Mouse (Mus musculus): Measurements from ENCODE around the gene Cd300lf. TPM values are rescaled to one million over a fixed set of nuclear protein-coding genes. Genes with fewer than 3 reads are reported as not detected.

The Cd300lf gene
- under 1 TPM in 1 of 2 experiments, not detected in 1; 0.28 TPM for total RNA-seq (2021)

GRCm38 (mm10) chr11:115133800-115134199, at the start of gene Cd300lf:
Gene Cd300lf, minus strand, starts transcription at chr11:115133992.
- intact Hi-C loops (cut with DNase I): no loop called here
- no peak for DNase-seq (ENCODE audit: low spot score)

- intact Hi-C loops (cut with DNase I): loop anchor here (5.0 kb wide), 1 partner anchor 100 kb away; no protein-coding TSS in a partner anchor
- no peak for DNase-seq (ENCODE audit: low spot score)
Observed at GRCm38 (mm10) chr11:115181913-115182638, 48.3 kb upstream of the Cd300lf start.

- intact Hi-C loops (cut with DNase I): loop anchor here (5.0 kb wide), 1 partner anchor 98 kb away; no protein-coding TSS in a partner anchor
- DNase-seq (ENCODE audit: low spot score): no peak
Observed at GRCm38 (mm10) chr11:115179881-115180280, 46.1 kb upstream of the Cd300lf start.

GRCm38 (mm10) chr11:115179191-115179590, 45.4 kb upstream of the Cd300lf start:
- intact Hi-C loops (cut with DNase I): no loop called here
- no peak for DNase-seq (ENCODE audit: low spot score)

GRCm38 (mm10) chr11:115178766-115179165, 45.0 kb upstream of the Cd300lf start:
- DNase-seq (ENCODE audit: low spot score): no peak
- intact Hi-C loops (cut with DNase I): no loop called here

GRCm38 (mm10) chr11:115177559-115178195, 43.9 kb upstream of the Cd300lf start:
- no peak for DNase-seq (ENCODE audit: low spot score)
- intact Hi-C loops (cut with DNase I): no loop called here

- intact Hi-C loops (cut with DNase I): no loop called here
- no peak for DNase-seq (ENCODE audit: low spot score)
Observed at GRCm38 (mm10) chr11:115176399-115177190, 42.8 kb upstream of the Cd300lf start.

- DNase-seq (ENCODE audit: low spot score): no peak
- intact Hi-C loops (cut with DNase I): no loop called here
Observed at GRCm38 (mm10) chr11:115173549-115174339, 40.0 kb upstream of the Cd300lf start.

- DNase-seq (ENCODE audit: low spot score): no peak
- intact Hi-C loops (cut with DNase I): no loop called here
Observed at GRCm38 (mm10) chr11:115172825-115173287, 39.1 kb upstream of the Cd300lf start.

GRCm38 (mm10) chr11:115171125-115171524, 37.3 kb upstream of the Cd300lf start:
- intact Hi-C loops (cut with DNase I): no loop called here
- no peak for DNase-seq (ENCODE audit: low spot score)

GRCm38 (mm10) chr11:115169430-115169829, 35.6 kb upstream of the Cd300lf start:
- no peak for DNase-seq (ENCODE audit: low spot score)
- intact Hi-C loops (cut with DNase I): no loop called here

GRCm38 (mm10) chr11:115167631-115168249, 33.9 kb upstream of the Cd300lf start:
- intact Hi-C loops (cut with DNase I): no loop called here
- DNase-seq (ENCODE audit: low spot score): no peak

- intact Hi-C loops (cut with DNase I): no loop called here
- no peak for DNase-seq (ENCODE audit: low spot score)
Observed at GRCm38 (mm10) chr11:115166776-115167175, 33.0 kb upstream of the Cd300lf start.

- intact Hi-C loops (cut with DNase I): no loop called here
Observed at GRCm38 (mm10) chr11:115164976-115165374, 31.2 kb upstream of the Cd300lf start.

GRCm38 (mm10) chr11:115164341-115164975, 30.7 kb upstream of the Cd300lf start:
- intact Hi-C loops (cut with DNase I): no loop called here
- no peak for DNase-seq (ENCODE audit: low spot score)

More at GRCm38 (mm10) chr11:115164976-115165374, 31.2 kb upstream of the Cd300lf start:
- DNase-seq (ENCODE audit: low spot score): no peak

- intact Hi-C loops (cut with DNase I): no loop called here
- DNase-seq (ENCODE audit: low spot score): no peak
Observed at GRCm38 (mm10) chr11:115163568-115164150, 29.9 kb upstream of the Cd300lf start.

GRCm38 (mm10) chr11:115162832-115163480, 29.2 kb upstream of the Cd300lf start, which contains the start of gene Slc9a3r1:
Gene Slc9a3r1, plus strand, starts transcription at chr11:115163341.
- intact Hi-C loops (cut with DNase I): no loop called here

GRCm38 (mm10) chr11:115162205-115162601, 28.4 kb upstream of the Cd300lf start:
- intact Hi-C loops (cut with DNase I): no loop called here
- DNase-seq (ENCODE audit: low spot score): no peak

More at GRCm38 (mm10) chr11:115162832-115163480, 29.2 kb upstream of the Cd300lf start, which contains the start of gene Slc9a3r1:
- peak; percentile 98 for DNase-seq (ENCODE audit: low spot score)

Data from heart, postnatal 25 days (tissue).